Mouse (Mus musculus) thymus, adult 2 months (tissue): ENCODE results near the gene Pla2g10. TPM values are rescaled to one million over a fixed set of nuclear protein-coding genes. Genes with fewer than 3 reads are reported as not detected.
"Not testable (repeated sequence)": the region's sequence is repeated elsewhere in the genome, so short reads cannot be mapped to it uniquely, and the experiment has no call there.

Experiments used
- DNase-seq: peaks from one replicate; pipeline ENCODE4 v3.0.0; 2021
- H3K27ac ChIP-seq: fragments of 200-500 bp; 2 replicates; pipeline ENCODE4 v1.5.1; 2012; ENCODE audit warnings: low read length, control low read depth; ENCODE audit not compliant: control insufficient read depth, insufficient read depth
- H3K27me3 ChIP-seq: fragments of 200-500 bp; 2 replicates; pipeline ENCODE4 v1.6.1; 2012; ENCODE audit warnings: mild to moderate bottlenecking, low read length, moderate library complexity, mixed read lengths; ENCODE audit not compliant: control insufficient read depth, insufficient read depth
- H3K36me3 ChIP-seq: fragments of 200-500 bp; 2 replicates; pipeline ENCODE4 v1.6.1; 2012; ENCODE audit warnings: mild to moderate bottlenecking, low read length, moderate library complexity; ENCODE audit not compliant: control insufficient read depth, insufficient read depth
- H3K4me1 ChIP-seq: fragments of 200-500 bp; replicated peaks from 2 replicates; pipeline ENCODE4 v1.6.1; 2012; ENCODE audit warnings: low read length; ENCODE audit not compliant: control insufficient read depth, insufficient read depth
- H3K4me3 ChIP-seq: fragments of 200-500 bp; 2 replicates; pipeline ENCODE4 v1.5.1; 2012; ENCODE audit warnings: mild to moderate bottlenecking, low read length, control low read depth, moderate library complexity; ENCODE audit not compliant: control insufficient read depth, insufficient read depth
- CTCF ChIP-seq: fragments of 200-500 bp; IDR thresholded peaks from 2 replicates; pipeline ENCODE4 v1.5.1; 2012; ENCODE audit warnings: mild to moderate bottlenecking, control low read depth, low read length, moderate library complexity, borderline replicate concordance; ENCODE audit not compliant: control insufficient read depth, poor library complexity, insufficient read depth; ENCODE audit errors: extremely low read depth
- POLR2A ChIP-seq: fragments of 200-500 bp; IDR thresholded peaks from 2 replicates; pipeline ENCODE4 v1.6.1; 2012; ENCODE audit warnings: mild to moderate bottlenecking, low read length, control low read depth, moderate library complexity; ENCODE audit not compliant: control insufficient read depth, poor library complexity, insufficient read depth; ENCODE audit errors: extremely low read depth
- WGBS: fragments of 180-500 bp; shearing (Covaris S2); methylation state at CpG from one replicate; pipeline ENCODE4 v1.1.7; 2018; 5-methylcytosine and 5-hydroxymethylcytosine counted together
- polyA plus RNA-seq: library from polyadenylated mRNA; depleted of rRNA; stranded (reverse); fragments of >200 nt; gene quantifications from 2 replicates; pipeline ENCODE4 v1.2.3, GENCODE M21; 2012; rRNA removed

Pla2g10 gene
- polyA plus RNA-seq, 1 experiment, result 0.35 TPM

GRCm38 (mm10) chr16:13671685-13672385 is 58.9 kb downstream of the Pla2g10 start, which contains the start of the genes Bfar and 3110001I22Rik:
Gene Bfar, plus strand, starts transcription at chr16:13671858.
Gene 3110001I22Rik, plus strand, starts transcription at chr16:13671929.
- under 1% methylated on average over 54 of the region's 54 CpGs for WGBS
- Histone ChIP-seq H3K27ac (peak within 1 kb of the TSS; percentile 25), H3K27me3 (no peaks in the 10 kb centered on the region), H3K36me3 (peaks cover 3% of the 10 kb centered on the region), H3K4me3 (peak within 1 kb of the TSS; percentile 96), H3K4me1 (peaks cover 10% of the 10 kb centered on the region)
- TF ChIP-seq CTCF (0 out of 2 replicates have a peak, but pooled peaks have one; percentile 10), POLR2A (peak; percentile 90)
- peak; percentile 90 for DNase-seq

- H3K27me3 ChIP-seq, H3K4me3 ChIP-seq, DNase-seq, H3K36me3 ChIP-seq, H3K27ac ChIP-seq: not testable (repeated sequence)
- H3K4me1 ChIP-seq, result peaks cover 10% of the 10 kb centered on the region
- 85% methylated on average over 5 of the region's 5 CpGs for WGBS
These were observed 59.9 kb downstream of the Pla2g10 start for GRCm38 (mm10) chr16:13670896-13671295.

- H3K4me3 ChIP-seq, result no peak overlapping the region
- no peak overlapping the region for H3K27ac ChIP-seq
- peaks cover 10% of the 10 kb centered on the region for H3K4me1 ChIP-seq
- H3K27me3 ChIP-seq, result no peaks in the 10 kb centered on the region
- TF ChIP-seq POLR2A, result no peak
- no peak for TF ChIP-seq CTCF
- DNase-seq, result no peak
- H3K36me3 ChIP-seq, result no peaks in the 10 kb centered on the region
- WGBS, result 94% methylated on average over 1 of the region's 1 CpGs
These were observed 61.5 kb downstream of the Pla2g10 start for GRCm38 (mm10) chr16:13669282-13669681.

- 90% methylated on average over 10 of the region's 10 CpGs for WGBS
- Histone ChIP-seq H3K36me3 (no peaks in the 10 kb centered on the region), H3K4me1 (peaks cover 10% of the 10 kb centered on the region), H3K4me3 (no peak overlapping the region), H3K27ac (no peak overlapping the region), H3K27me3 (no peaks in the 10 kb centered on the region)
- peak; percentile 4 for DNase-seq
- TF ChIP-seq POLR2A (no peak), CTCF (no peak)
These were observed 62.2 kb downstream of the Pla2g10 start for GRCm38 (mm10) chr16:13668402-13669108.

GRCm38 (mm10) chr16:13667878-13668343 is 62.9 kb downstream of the Pla2g10 start, which contains the start of gene Parn:
Gene Parn, minus strand, starts transcription at chr16:13668170.
- DNase-seq, result peak; percentile 94
- H3K27ac ChIP-seq, result peak within 1 kb of the TSS; percentile 11; the same call in 1 of the 2 replicates
- H3K36me3 ChIP-seq, result no peaks in the 10 kb centered on the region
- no peak for TF ChIP-seq CTCF
- TF ChIP-seq POLR2A, result peak; percentile 49; the same call in 1 of the 2 replicates
- peaks cover 7% of the 10 kb centered on the region for H3K4me1 ChIP-seq
- H3K27me3 ChIP-seq, result no peaks in the 10 kb centered on the region
- H3K4me3 ChIP-seq, result peak within 1 kb of the TSS; percentile 64
- WGBS, result under 1% methylated on average over 35 of the region's 35 CpGs

Other genes with a start within 250 kb of the Pla2g10 start
- 16.1 and 21.0 TPM in 2 replicates for gene Parn, start 62.8 kb downstream of the Pla2g10 start, polyA plus RNA-seq
- gene Bfar, start 59.1 kb downstream of the Pla2g10 start, polyA plus RNA-seq, result 29.6 and 32.0 TPM in 2 replicates
- 3.0 and 4.2 TPM in 2 replicates for gene 3110001I22Rik, start 59.1 kb downstream of the Pla2g10 start, polyA plus RNA-seq
- 13.6 and 14.6 TPM in 2 replicates for gene Rrn3, start 49.7 kb upstream of the Pla2g10 start, polyA plus RNA-seq
- gene Ntan1, start 87.9 kb upstream of the Pla2g10 start, polyA plus RNA-seq, result 80.3 and 86.7 TPM in 2 replicates
- 58.0 and 77.2 TPM in 2 replicates for gene Pdxdc1, start 172.1 kb upstream of the Pla2g10 start, polyA plus RNA-seq
- gene Mpv17l, start 172.2 kb upstream of the Pla2g10 start, polyA plus RNA-seq, result 1.2 and 1.4 TPM in 2 replicates